Mouse (Mus musculus): ENCODE data around the gene Synm. TPM values are rescaled to one million over a fixed set of nuclear protein-coding genes. Genes with fewer than 3 reads are reported as not detected.

The Synm gene
- polyA plus RNA-seq, 1 experiment from 2014 or later: 5.7 TPM

GRCm38 (mm10) chr7:67758506-67758857 is 1.1 kb downstream of the Synm start:
- peak overlapping the region; percentile 98 for H3K4me2 ChIP-seq (ENCODE audit: low read length)
- 0% methylated on average over 19 of the region's 19 CpGs for WGBS
- H3K36me3 ChIP-seq (ENCODE audit: control insufficient read depth, insufficient read depth): no peaks in the 10 kb centered on the region
- no peaks in the 10 kb centered on the region for H3K9me3 ChIP-seq (ENCODE audit: control insufficient read depth, low read length)
- H3K4me3 ChIP-seq (replicated peaks; ENCODE audit: low read length): peak overlapping the region; percentile 66
- ATAC-seq: no peak
- H3K27me3 ChIP-seq (replicated peaks; ENCODE audit: control insufficient read depth, insufficient read depth, low read length): no peaks in the 10 kb centered on the region; the same call in 1 of the 2 replicates
- H3K9ac ChIP-seq (replicated peaks; ENCODE audit: low read depth, low read length): peak overlapping the region; percentile 68
- H3K4me1 ChIP-seq (replicated peaks; ENCODE audit: control insufficient read depth, insufficient read depth, low read length): peaks cover 6% of the 10 kb centered on the region
- 0 out of 2 replicates have a peak overlapping the region, but pooled peaks have one; percentile 57 for H3K27ac ChIP-seq (ENCODE audit: low read length)

GRCm38 (mm10) chr7:67756636-67757035 is 2.9 kb downstream of the Synm start:
- ATAC-seq: no peak
- Histone ChIP-seq H3K27me3 (replicated peaks; ENCODE audit: control insufficient read depth, insufficient read depth, low read length) (no peaks in the 10 kb centered on the region; the same call in 1 of the 2 replicates), H3K9me3 (ENCODE audit: control insufficient read depth, low read length) (no peaks in the 10 kb centered on the region), H3K4me3 (replicated peaks; ENCODE audit: low read length) (no peak overlapping the region), H3K27ac (ENCODE audit: low read length) (no peak overlapping the region), H3K9ac (replicated peaks; ENCODE audit: low read depth, low read length) (no peak overlapping the region), H3K4me1 (replicated peaks; ENCODE audit: control insufficient read depth, insufficient read depth, low read length) (peaks cover 6% of the 10 kb centered on the region), H3K36me3 (ENCODE audit: control insufficient read depth, insufficient read depth) (no peaks in the 10 kb centered on the region), H3K4me2 (ENCODE audit: low read length) (no peak overlapping the region)
- WGBS: 62% methylated on average over 5 of the region's 5 CpGs

GRCm38 (mm10) chr7:67755366-67755765 is 4.2 kb downstream of the Synm start:
- 83% methylated on average over 7 of the region's 7 CpGs for WGBS
- Histone ChIP-seq H3K4me1 (replicated peaks; ENCODE audit: control insufficient read depth, insufficient read depth, low read length) (peaks cover 6% of the 10 kb centered on the region), H3K36me3 (ENCODE audit: control insufficient read depth, insufficient read depth) (no peaks in the 10 kb centered on the region), H3K27me3 (replicated peaks; ENCODE audit: control insufficient read depth, insufficient read depth, low read length) (no peaks in the 10 kb centered on the region; the same call in 1 of the 2 replicates), H3K4me3 (replicated peaks; ENCODE audit: low read length) (no peak overlapping the region), H3K4me2 (ENCODE audit: low read length) (no peak overlapping the region), H3K9me3 (ENCODE audit: control insufficient read depth, low read length) (no peaks in the 10 kb centered on the region), H3K9ac (replicated peaks; ENCODE audit: low read depth, low read length) (no peak overlapping the region), H3K27ac (ENCODE audit: low read length) (no peak overlapping the region)
- no peak for ATAC-seq

GRCm38 (mm10) chr7:67754606-67755005 is 4.9 kb downstream of the Synm start:
- WGBS: 67% methylated on average over 11 of the region's 11 CpGs
- Histone ChIP-seq H3K4me1 (replicated peaks; ENCODE audit: control insufficient read depth, insufficient read depth, low read length) (peaks cover 4% of the 10 kb centered on the region), H3K9ac (replicated peaks; ENCODE audit: low read depth, low read length) (no peak overlapping the region), H3K27me3 (replicated peaks; ENCODE audit: control insufficient read depth, insufficient read depth, low read length) (no peaks in the 10 kb centered on the region; the same call in 1 of the 2 replicates), H3K4me3 (replicated peaks; ENCODE audit: low read length) (no peak overlapping the region), H3K4me2 (ENCODE audit: low read length) (no peak overlapping the region), H3K36me3 (ENCODE audit: control insufficient read depth, insufficient read depth) (no peaks in the 10 kb centered on the region), H3K9me3 (ENCODE audit: control insufficient read depth, low read length) (no peaks in the 10 kb centered on the region), H3K27ac (ENCODE audit: low read length) (no peak overlapping the region)
- ATAC-seq: no peak

GRCm38 (mm10) chr7:67749441-67750239 is 9.9 kb downstream of the Synm start:
- 66% methylated on average over 4 of the region's 4 CpGs for WGBS
- Histone ChIP-seq H3K27me3 (replicated peaks; ENCODE audit: control insufficient read depth, insufficient read depth, low read length) (no peaks in the 10 kb centered on the region), H3K4me2 (ENCODE audit: low read length) (no peak overlapping the region), H3K9ac (replicated peaks; ENCODE audit: low read depth, low read length) (no peak overlapping the region), H3K27ac (ENCODE audit: low read length) (no peak overlapping the region), H3K36me3 (ENCODE audit: control insufficient read depth, insufficient read depth) (no peaks in the 10 kb centered on the region), H3K4me1 (replicated peaks; ENCODE audit: control insufficient read depth, insufficient read depth, low read length) (peaks cover 4% of the 10 kb centered on the region), H3K9me3 (ENCODE audit: control insufficient read depth, low read length) (no peaks in the 10 kb centered on the region), H3K4me3 (replicated peaks; ENCODE audit: low read length) (no peak overlapping the region)
- ATAC-seq: no peak

- no peaks in the 10 kb centered on the region for H3K9me3 ChIP-seq (ENCODE audit: control insufficient read depth, low read length)
- no peak overlapping the region for H3K27ac ChIP-seq (ENCODE audit: low read length)
- no peak overlapping the region for H3K4me2 ChIP-seq (ENCODE audit: low read length)
- H3K9ac ChIP-seq (replicated peaks; ENCODE audit: low read depth, low read length): no peak overlapping the region
- no peaks in the 10 kb centered on the region for H3K27me3 ChIP-seq (replicated peaks; ENCODE audit: control insufficient read depth, insufficient read depth, low read length)
- no peaks in the 10 kb centered on the region for H3K36me3 ChIP-seq (ENCODE audit: control insufficient read depth, insufficient read depth)
- H3K4me3 ChIP-seq (replicated peaks; ENCODE audit: low read length): no peak overlapping the region
- no peak for ATAC-seq
- peaks cover 4% of the 10 kb centered on the region for H3K4me1 ChIP-seq (replicated peaks; ENCODE audit: control insufficient read depth, insufficient read depth, low read length)
- WGBS: 93% methylated on average over 4 of the region's 4 CpGs
These were observed 11.7 kb downstream of the Synm start for GRCm38 (mm10) chr7:67747731-67748305.

GRCm38 (mm10) chr7:67741706-67742105 is 17.8 kb downstream of the Synm start:
- Histone ChIP-seq H3K4me1 (replicated peaks; ENCODE audit: control insufficient read depth, insufficient read depth, low read length) (no peaks in the 10 kb centered on the region; the same call in 1 of the 2 replicates), H3K27me3 (replicated peaks; ENCODE audit: control insufficient read depth, insufficient read depth, low read length) (no peaks in the 10 kb centered on the region), H3K9ac (replicated peaks; ENCODE audit: low read depth, low read length) (no peak overlapping the region), H3K27ac (ENCODE audit: low read length) (no peak overlapping the region), H3K4me2 (ENCODE audit: low read length) (no peak overlapping the region), H3K9me3 (ENCODE audit: control insufficient read depth, low read length) (no peaks in the 10 kb centered on the region), H3K4me3 (replicated peaks; ENCODE audit: low read length) (no peak overlapping the region), H3K36me3 (ENCODE audit: control insufficient read depth, insufficient read depth) (no peaks in the 10 kb centered on the region)
- ATAC-seq: peak; percentile 59
- WGBS: 46% methylated on average over 7 of the region's 7 CpGs

- H3K9me3 ChIP-seq (ENCODE audit: control insufficient read depth, low read length): no peaks in the 10 kb centered on the region
- no peak overlapping the region for H3K9ac ChIP-seq (replicated peaks; ENCODE audit: low read depth, low read length)
- ATAC-seq: no peak
- H3K4me1 ChIP-seq (replicated peaks; ENCODE audit: control insufficient read depth, insufficient read depth, low read length): no peaks in the 10 kb centered on the region; the same call in 1 of the 2 replicates
- no peaks in the 10 kb centered on the region for H3K36me3 ChIP-seq (ENCODE audit: control insufficient read depth, insufficient read depth)
- WGBS: 84% methylated on average over 5 of the region's 5 CpGs
- H3K4me2 ChIP-seq (ENCODE audit: low read length): no peak overlapping the region
- no peak overlapping the region for H3K27ac ChIP-seq (ENCODE audit: low read length)
- H3K27me3 ChIP-seq (replicated peaks; ENCODE audit: control insufficient read depth, insufficient read depth, low read length): no peaks in the 10 kb centered on the region
- H3K4me3 ChIP-seq (replicated peaks; ENCODE audit: low read length): no peak overlapping the region
These were observed 18.7 kb downstream of the Synm start for GRCm38 (mm10) chr7:67740796-67741195.

GRCm38 (mm10) chr7:67740382-67740781 is 19.2 kb downstream of the Synm start:
- no peak overlapping the region for H3K4me3 ChIP-seq (replicated peaks; ENCODE audit: low read length)
- H3K36me3 ChIP-seq (ENCODE audit: control insufficient read depth, insufficient read depth): no peaks in the 10 kb centered on the region
- ATAC-seq: no peak
- H3K9ac ChIP-seq (replicated peaks; ENCODE audit: low read depth, low read length): no peak overlapping the region
- no peaks in the 10 kb centered on the region; the same call in 1 of the 2 replicates for H3K4me1 ChIP-seq (replicated peaks; ENCODE audit: control insufficient read depth, insufficient read depth, low read length)
- WGBS: 92% methylated on average over 4 of the region's 4 CpGs
- no peak overlapping the region for H3K4me2 ChIP-seq (ENCODE audit: low read length)
- no peak overlapping the region for H3K27ac ChIP-seq (ENCODE audit: low read length)
- no peaks in the 10 kb centered on the region for H3K9me3 ChIP-seq (ENCODE audit: control insufficient read depth, low read length)
- H3K27me3 ChIP-seq (replicated peaks; ENCODE audit: control insufficient read depth, insufficient read depth, low read length): no peaks in the 10 kb centered on the region

Data from forebrain, embryonic 16.5 days (tissue).